Mouse (Mus musculus) intestine, postnatal 0 days (tissue): ENCODE data around the gene Tmem123. TPM values are rescaled to one million over a fixed set of nuclear protein-coding genes. Genes with fewer than 3 reads are reported as not detected.

ENCODE experiments used
- ATAC-seq: fragments of 200-750 bp; cut with Nextera tagmentation; 2 replicates; pipeline ENCODE4 v1.8.0; 2017; ENCODE audit warnings: mild to moderate bottlenecking, moderate TSS enrichment, moderate library complexity
- H3K27ac ChIP-seq: fragments of 300-500 bp; sonication (generic); 2 replicates; pipeline ENCODE4 v1.5.1; 2014; ENCODE audit warnings: mild to moderate bottlenecking, low read depth, low read length, moderate library complexity
- H3K27me3 ChIP-seq: fragments of 300-500 bp; sonication (generic); replicated peaks from 2 replicates; pipeline ENCODE4 v1.6.1; 2014; ENCODE audit warnings: low read length, mixed read lengths; ENCODE audit not compliant: control insufficient read depth, insufficient read depth
- H3K36me3 ChIP-seq: fragments of 300-500 bp; sonication (generic); 2 replicates; pipeline ENCODE4 v1.6.1; 2014; ENCODE audit warnings: mild to moderate bottlenecking, moderate library complexity; ENCODE audit not compliant: control insufficient read depth, insufficient read depth
- H3K4me1 ChIP-seq: fragments of 300-500 bp; sonication (generic); replicated peaks from 2 replicates; pipeline ENCODE4 v1.6.1; 2014; ENCODE audit warnings: antibody characterized with exemption, low read length, mixed read lengths; ENCODE audit not compliant: control insufficient read depth, insufficient read depth
- H3K4me2 ChIP-seq: fragments of 300-500 bp; sonication (generic); replicated peaks from 2 replicates; pipeline ENCODE4 v1.6.1; 2014; ENCODE audit warnings: low read depth, mild to moderate bottlenecking, moderate library complexity
- H3K4me3 ChIP-seq: fragments of 300-500 bp; sonication (generic); 2 replicates; pipeline ENCODE4 v1.5.1; 2014; ENCODE audit warnings: low read depth, low read length
- H3K9ac ChIP-seq: fragments of 300-500 bp; sonication (generic); 2 replicates; pipeline ENCODE4 v1.6.1; 2014; ENCODE audit warnings: mild to moderate bottlenecking, low read depth, low read length
- H3K9me3 ChIP-seq: fragments of 300-500 bp; sonication (generic); 2 replicates; pipeline ENCODE4 v1.6.1; 2016; ENCODE audit warnings: mixed run types; ENCODE audit not compliant: control insufficient read depth
- CTCF ChIP-seq: sonication (generic); IDR thresholded peaks from 2 replicates; pipeline ENCODE4 v1.5.1; 2016; ENCODE audit warnings: low read depth, mild to moderate bottlenecking, control low read depth, antibody characterized with exemption, moderate library complexity
- WGBS: fragments of 180-500 bp; shearing (Covaris S2); extraction: QIAGEN DNeasy Blood & Tissue Kit; methylation state at CpG from one replicate; pipeline ENCODE4 v1.1.7; 2014; 5-methylcytosine and 5-hydroxymethylcytosine counted together
- polyA plus RNA-seq: library from polyadenylated mRNA; unstranded; fragments of >200 nt; fragmentation: Nextera tagmentation; extraction: Ambion mirVana; gene quantifications from 2 replicates; pipeline ENCODE4 v1.2.1, GENCODE M21; 2015

Tmem123 gene
- polyA plus RNA-seq, 1 experiment from 2014 or later, result 36.5 TPM

GRCm38 (mm10) chr9:7785396-7785795 lies 21.6 kb downstream of the Tmem123 start:
- H3K9me3 ChIP-seq, result no peaks in the 10 kb centered on the region
- WGBS, result 90% methylated on average over 3 of the region's 3 CpGs
- no peak overlapping the region for H3K4me2 ChIP-seq
- H3K4me3 ChIP-seq, result no peak overlapping the region
- TF ChIP-seq CTCF, result no peak
- H3K9ac ChIP-seq, result no peak overlapping the region
- H3K27ac ChIP-seq, result no peak overlapping the region
- no peaks in the 10 kb centered on the region for H3K27me3 ChIP-seq
- ATAC-seq, result no peak
- H3K36me3 ChIP-seq, result peaks cover 22% of the 10 kb centered on the region
- H3K4me1 ChIP-seq, result no peaks in the 10 kb centered on the region

- no peak for ATAC-seq
- H3K4me3 ChIP-seq, result no peak overlapping the region
- H3K27me3 ChIP-seq, result no peaks in the 10 kb centered on the region
- WGBS, result 94% methylated on average over 7 of the region's 7 CpGs
- no peak overlapping the region for H3K4me2 ChIP-seq
- H3K27ac ChIP-seq, result no peak overlapping the region
- no peaks in the 10 kb centered on the region for H3K4me1 ChIP-seq
- no peak for TF ChIP-seq CTCF
- H3K36me3 ChIP-seq, result peaks cover 23% of the 10 kb centered on the region
- no peak overlapping the region for H3K9ac ChIP-seq
- H3K9me3 ChIP-seq, result no peaks in the 10 kb centered on the region
Observed at GRCm38 (mm10) chr9:7786086-7786485, 22.2 kb downstream of the Tmem123 start.

GRCm38 (mm10) chr9:7788411-7788810 lies 24.6 kb downstream of the Tmem123 start:
- Histone ChIP-seq H3K27ac (no peak overlapping the region), H3K9ac (no peak overlapping the region), H3K27me3 (no peaks in the 10 kb centered on the region), H3K4me2 (no peak overlapping the region), H3K4me1 (no peaks in the 10 kb centered on the region), H3K4me3 (no peak overlapping the region), H3K9me3 (no peaks in the 10 kb centered on the region), H3K36me3 (peaks cover 25% of the 10 kb centered on the region)
- WGBS, result 93% methylated on average over 6 of the region's 6 CpGs
- no peak for TF ChIP-seq CTCF
- no peak for ATAC-seq

GRCm38 (mm10) chr9:7789764-7790575 lies 26.1 kb downstream of the Tmem123 start:
- 87% methylated on average over 8 of the region's 8 CpGs for WGBS
- Histone ChIP-seq H3K27ac (no peak overlapping the region), H3K4me3 (no peak overlapping the region), H3K9ac (no peak overlapping the region), H3K4me2 (no peak overlapping the region), H3K9me3 (no peaks in the 10 kb centered on the region), H3K27me3 (no peaks in the 10 kb centered on the region), H3K4me1 (no peaks in the 10 kb centered on the region), H3K36me3 (peaks cover 32% of the 10 kb centered on the region)
- no peak for ATAC-seq
- no peak for TF ChIP-seq CTCF

- H3K9me3 ChIP-seq, result no peaks in the 10 kb centered on the region
- peaks cover 31% of the 10 kb centered on the region for H3K36me3 ChIP-seq
- no peak overlapping the region for H3K4me3 ChIP-seq
- WGBS, result 76% methylated on average over 11 of the region's 11 CpGs
- H3K27me3 ChIP-seq, result no peaks in the 10 kb centered on the region
- TF ChIP-seq CTCF, result no peak
- ATAC-seq, result no peak
- no peak overlapping the region for H3K4me2 ChIP-seq
- no peak overlapping the region for H3K9ac ChIP-seq
- no peak overlapping the region for H3K27ac ChIP-seq
- H3K4me1 ChIP-seq, result no peaks in the 10 kb centered on the region
Observed at GRCm38 (mm10) chr9:7790580-7791084, 26.8 kb downstream of the Tmem123 start.

GRCm38 (mm10) chr9:7793561-7793960 lies 29.7 kb downstream of the Tmem123 start:
- WGBS, result 93% methylated on average over 2 of the region's 2 CpGs
- H3K4me1 ChIP-seq, result no peaks in the 10 kb centered on the region
- no peaks in the 10 kb centered on the region for H3K27me3 ChIP-seq
- no peak overlapping the region for H3K4me3 ChIP-seq
- ATAC-seq, result no peak
- H3K9ac ChIP-seq, result no peak overlapping the region
- H3K27ac ChIP-seq, result no peak overlapping the region
- no peak overlapping the region for H3K4me2 ChIP-seq
- peaks cover 26% of the 10 kb centered on the region for H3K36me3 ChIP-seq
- no peak for TF ChIP-seq CTCF
- H3K9me3 ChIP-seq, result no peaks in the 10 kb centered on the region
